8 mouse cellular contexts compared by ENCODE assay signal in the genomic region with DNA sequence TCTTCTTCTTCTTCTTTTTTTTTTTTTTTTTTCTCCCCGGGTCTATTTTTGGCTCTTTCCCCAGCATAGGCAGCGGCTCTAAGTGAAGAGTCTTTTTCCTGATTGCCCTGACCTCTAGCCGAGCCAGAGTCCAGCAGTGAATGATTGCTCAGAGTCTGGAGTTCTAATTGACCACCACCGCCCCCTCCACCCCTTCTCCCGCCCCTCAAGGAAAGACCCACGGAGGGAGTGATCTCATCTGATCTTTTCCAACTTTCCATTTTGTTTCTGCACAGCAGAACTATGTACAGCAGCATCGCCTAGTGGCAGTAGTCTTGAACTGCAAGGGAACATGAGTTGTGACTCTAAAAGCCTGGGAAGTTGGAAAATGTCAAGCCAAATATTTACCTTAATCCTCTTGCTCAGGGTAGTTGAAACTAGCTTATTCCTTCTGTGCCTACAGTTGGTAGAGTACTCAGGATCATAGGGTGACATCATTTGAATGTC.
DNase-seq lines count a peak whose midpoint lies in the region; ATAC-seq lines count a peak whose summit lies in the region.

No protein-coding gene starts in this region.

- no peak overlapping the region for H3K27ac ChIP-seq in forebrain, embryonic 14.5 days (ENCODE audit: low read depth, low read length)
- H3K27ac ChIP-seq in liver, embryonic 15.5 days (replicated peaks) = no peak overlapping the region

- WGBS in forebrain, embryonic 14.5 days = 18% methylated on average over 7 of the region's 7 CpGs
- 6% methylated on average over 7 of the region's 7 CpGs for WGBS in large intestine, adult 2 months
- WGBS in liver, embryonic 15.5 days (ENCODE audit: insufficient replicate concordance) = 4% methylated on average over 7 of the region's 7 CpGs

- ATAC-seq in forebrain, embryonic 14.5 days = peak; percentile 65
- ATAC-seq in liver, embryonic 15.5 days (ENCODE audit: insufficient read depth) = no peak
- ATAC-seq in erythroid progenitor cell, adult 5-6 weeks (replicated peaks; ENCODE audit: low FRiP score, poor library complexity, severe bottlenecking) = no peak

- H3K9me3 ChIP-seq in forebrain, embryonic 14.5 days (replicated peaks; ENCODE audit: control insufficient read depth, low read length) = no peaks in the 10 kb centered on the region
- H3K9me3 ChIP-seq in liver, embryonic 15.5 days (replicated peaks) = no peaks in the 10 kb centered on the region

- no peaks in the 10 kb centered on the region for H3K4me1 ChIP-seq in forebrain, embryonic 14.5 days (ENCODE audit: control insufficient read depth, insufficient read depth, low read length)
- H3K4me1 ChIP-seq in liver, embryonic 15.5 days (replicated peaks) = no peaks in the 10 kb centered on the region

- no peak overlapping the region for H3K4me3 ChIP-seq in forebrain, embryonic 14.5 days (ENCODE audit: low read depth, low read length)
- H3K4me3 ChIP-seq in liver, embryonic 15.5 days (replicated peaks) = no peak overlapping the region

- peak overlapping the region; percentile 32; the same call in 1 of the 2 replicates for H3K4me2 ChIP-seq in forebrain, embryonic 14.5 days (ENCODE audit: low read length)
- peak overlapping the region; percentile 33; the same call in 1 of the 2 replicates for H3K4me2 ChIP-seq in liver, embryonic 15.5 days

- intact Hi-C loops in heart, postnatal 14 days (cut with DNase I) = loop anchor here (2.0 kb wide), 1 partner anchor 629 kb away; no protein-coding TSS in a partner anchor

- peak; percentile 62 for DNase-seq in MN1 (ENCODE audit: low spot score)
- DNase-seq in c-Kit-positive CD71-positive TER-119-positive erythroid progenitor cells, embryonic 14.5 days (ENCODE audit: low spot score) = peak; percentile 32
- peak; percentile 89 for DNase-seq in forebrain, embryonic 14.5 days (ENCODE audit: low spot score)
- peak; percentile 66 to 81 for DNase-seq in heart, postnatal 14 days
- DNase-seq in large intestine, adult 2 months (ENCODE audit: low read depth, low spot score) = peak; percentile 11
- peak; percentile 66 for DNase-seq in ovary, postnatal 14 days (ENCODE audit: low spot score)

- no peak overlapping the region for H3K9ac ChIP-seq in forebrain, embryonic 14.5 days (ENCODE audit: low read length)
- no peak overlapping the region for H3K9ac ChIP-seq in liver, embryonic 15.5 days

- no peaks in the 10 kb centered on the region for H3K27me3 ChIP-seq in forebrain, embryonic 14.5 days (replicated peaks; ENCODE audit: control insufficient read depth, insufficient read depth, low read length)
- no peaks in the 10 kb centered on the region for H3K27me3 ChIP-seq in liver, embryonic 15.5 days

- H3K36me3 ChIP-seq in forebrain, embryonic 14.5 days (ENCODE audit: control insufficient read depth, insufficient read depth, low read length) = no peaks in the 10 kb centered on the region
- no peaks in the 10 kb centered on the region for H3K36me3 ChIP-seq in liver, embryonic 15.5 days (replicated peaks)

Comparison
In these comparisons a context has a peak if more than half of its experiments do, and no peak if none do; other contexts are left out.
1. DNase-seq: peak in every context shown above with its lines; median percentile 89 in forebrain, embryonic 14.5 days; 74 in heart, postnatal 14 days; 66 in ovary, postnatal 14 days; 62 in MN1; 32 in c-Kit-positive CD71-positive TER-119-positive erythroid progenitor cells, embryonic 14.5 days; 11 in large intestine, adult 2 months.